Mouse (Mus musculus) layer of hippocampus, adult 9-10 months (tissue): ENCODE data around the gene Gpc6.

ENCODE experiments used
- DNase-seq: peaks from one replicate; pipeline ENCODE4 v3.0.0; 2022; ENCODE audit warnings: low spot score

The Gpc6 gene

GRCm38 (mm10) chr14:117061527-117061926, 136.4 kb downstream of the Gpc6 start:
- DNase-seq = no peak

GRCm38 (mm10) chr14:117068179-117068578, 143.1 kb downstream of the Gpc6 start:
- DNase-seq = no peak

- DNase-seq = no peak
Measured at GRCm38 (mm10) chr14:117070470-117071085, 145.5 kb downstream of the Gpc6 start.

- no peak for DNase-seq
Measured at GRCm38 (mm10) chr14:117093586-117093985, 168.5 kb downstream of the Gpc6 start.

GRCm38 (mm10) chr14:117106900-117107299, 181.8 kb downstream of the Gpc6 start:
- no peak for DNase-seq

- DNase-seq = no peak
Measured at GRCm38 (mm10) chr14:117113153-117113552, 188.0 kb downstream of the Gpc6 start.

- no peak for DNase-seq
Measured at GRCm38 (mm10) chr14:117122036-117122435, 196.9 kb downstream of the Gpc6 start.

- DNase-seq = no peak
Measured at GRCm38 (mm10) chr14:117130334-117130733, 205.2 kb downstream of the Gpc6 start.

GRCm38 (mm10) chr14:117131324-117131723, 206.2 kb downstream of the Gpc6 start:
- DNase-seq = no peak

GRCm38 (mm10) chr14:117141077-117141848, 216.1 kb downstream of the Gpc6 start:
- DNase-seq = no peak

- no peak for DNase-seq
Measured at GRCm38 (mm10) chr14:117146089-117146488, 221.0 kb downstream of the Gpc6 start.

GRCm38 (mm10) chr14:117146665-117147064, 221.6 kb downstream of the Gpc6 start:
- DNase-seq = no peak

GRCm38 (mm10) chr14:117151621-117152020, 226.5 kb downstream of the Gpc6 start:
- DNase-seq = no peak

GRCm38 (mm10) chr14:117155884-117156465, 230.9 kb downstream of the Gpc6 start:
- DNase-seq = no peak

GRCm38 (mm10) chr14:117157426-117157825, 232.3 kb downstream of the Gpc6 start:
- no peak for DNase-seq

GRCm38 (mm10) chr14:117166350-117166749, 241.2 kb downstream of the Gpc6 start:
- DNase-seq = no peak

- DNase-seq = no peak
Measured at GRCm38 (mm10) chr14:117193364-117193763, 268.2 kb downstream of the Gpc6 start.

- DNase-seq = no peak
Measured at GRCm38 (mm10) chr14:117202012-117202411, 276.9 kb downstream of the Gpc6 start.

GRCm38 (mm10) chr14:117203960-117204359, 278.8 kb downstream of the Gpc6 start:
- DNase-seq = no peak

- DNase-seq = no peak
Measured at GRCm38 (mm10) chr14:117214373-117214772, 289.3 kb downstream of the Gpc6 start.

- no peak for DNase-seq
Measured at GRCm38 (mm10) chr14:117226920-117227319, 301.8 kb downstream of the Gpc6 start.

- DNase-seq = no peak
Measured at GRCm38 (mm10) chr14:117230476-117230875, 305.4 kb downstream of the Gpc6 start.

GRCm38 (mm10) chr14:117238226-117238625, 313.1 kb downstream of the Gpc6 start:
- no peak for DNase-seq
